Mouse (Mus musculus) left cerebral cortex, adult 6 months (tissue): ENCODE measurements around the gene Xpo5. TPM values are rescaled to one million over a fixed set of nuclear protein-coding genes. Genes with fewer than 3 reads are reported as not detected.

ENCODE experiments used
- long read RNA-seq, 2 experiments: library from polyadenylated mRNA; unstranded; transcript quantifications; one replicate each; pipeline ENCODE4 v2.0.0; 2019 to 2020
- polyA plus RNA-seq: library from polyadenylated mRNA; unstranded; fragments of <200 nt; fragmentation: Nextera tagmentation; gene quantifications from 2 replicates; pipeline ENCODE4 v1.2.3, GENCODE M21; 2021

The Xpo5 gene
- 8.4 and 8.7 TPM in 2 replicates for polyA plus RNA-seq
- long read RNA-seq, experiment 1, full-length matches to known transcripts = 25 of 48 reads
- long read RNA-seq, experiment 1, partial matches to known transcripts = 13 of 48 reads
- long read RNA-seq, experiment 1, other reads (novel, unspliced or antisense) = 10 of 48 reads
- long read RNA-seq, experiment 2, full-length matches to known transcripts = 2 of 15 reads
- long read RNA-seq, experiment 2, partial matches to known transcripts = 8 of 15 reads
- long read RNA-seq, experiment 2, other reads (novel, unspliced or antisense) = 5 of 15 reads

GRCm38 (mm10) chr17:46202421-46203071, at the start of gene Xpo5, which contains the start of gene Polh:
Xpo5 (plus strand) TSS chr17:46202782.
Polh (minus strand) TSS chr17:46202645.

GRCm38 (mm10) chr17:46152847-46153782, 49.5 kb upstream of the Xpo5 start, which contains the start of gene Mad2l1bp:
Mad2l1bp (minus strand) TSS chr17:46153553.

GRCm38 (mm10) chr17:46160686-46161085, 41.9 kb upstream of the Xpo5 start, which contains the start of gene Gtpbp2:
Gtpbp2 (plus strand) TSS chr17:46161032.

GRCm38 (mm10) chr17:46247512-46248188, 45.1 kb downstream of the Xpo5 start, which contains the start of the genes Polr1c and Yipf3:
Polr1c (minus strand) TSS chr17:46248054.
Yipf3 (plus strand) TSS chr17:46248080.

GRCm38 (mm10) chr17:46253452-46254084, 51.0 kb downstream of the Xpo5 start, which contains the start of gene Lrrc73:
Lrrc73 (plus strand) TSS chr17:46253531.

GRCm38 (mm10) chr17:46282483-46283123, 80.0 kb downstream of the Xpo5 start, which contains the start of gene Tjap1:
Tjap1 (minus strand) TSS chr17:46283026.

Other genes with a start within 250 kb of the Xpo5 start
- 2.1 and 6.9 TPM in 2 replicates for gene Vegfa, start 170.4 kb upstream of the Xpo5 start, polyA plus RNA-seq
- 187 and 198 TPM in 2 replicates for gene Mrps18a, start 91.8 kb upstream of the Xpo5 start, polyA plus RNA-seq
- 45.6 and 46.3 TPM in 2 replicates for gene Rsph9, start 58.6 kb upstream of the Xpo5 start, polyA plus RNA-seq
- gene Mad2l1bp, start 49.2 kb upstream of the Xpo5 start, polyA plus RNA-seq = 17.2 and 17.9 TPM in 2 replicates
- 6.1 and 7.3 TPM in 2 replicates for gene Gtpbp2, start 41.8 kb upstream of the Xpo5 start, polyA plus RNA-seq
- gene Polh, start 137 bp upstream of the Xpo5 start, polyA plus RNA-seq = 2.7 and 3.6 TPM in 2 replicates
- gene Polr1c, start 45.3 kb downstream of the Xpo5 start, polyA plus RNA-seq = 35.9 and 43.3 TPM in 2 replicates
- gene Yipf3, start 45.3 kb downstream of the Xpo5 start, polyA plus RNA-seq = 148 and 184 TPM in 2 replicates
- gene Lrrc73, start 50.7 kb downstream of the Xpo5 start, polyA plus RNA-seq = 10.8 and 17.0 TPM in 2 replicates
- 11.8 and 14.0 TPM in 2 replicates for gene Tjap1, start 80.2 kb downstream of the Xpo5 start, polyA plus RNA-seq
- 11.2 and 12.2 TPM in 2 replicates for gene Dlk2, start 94.6 kb downstream of the Xpo5 start, polyA plus RNA-seq
- gene Abcc10, start 125.6 kb downstream of the Xpo5 start, polyA plus RNA-seq = 2.4 and 3.1 TPM in 2 replicates
- 4.4 and 12.0 TPM in 2 replicates for gene Zfp318, start 180.9 kb downstream of the Xpo5 start, polyA plus RNA-seq
- gene Crip3, start 226.1 kb downstream of the Xpo5 start, polyA plus RNA-seq = not detected in 2 replicates
- gene Slc22a7, start 235.7 kb downstream of the Xpo5 start, polyA plus RNA-seq = 0.23 TPM in 1 of 2 replicates, not detected in the other